Mouse (Mus musculus) left cerebral cortex, adult 2 months (tissue): ENCODE results near the gene Nup210. TPM values are rescaled to one million over a fixed set of nuclear protein-coding genes. Genes with fewer than 3 reads are reported as not detected.
"Not testable (repeated sequence)": the region's sequence is repeated elsewhere in the genome, so short reads cannot be mapped to it uniquely, and the experiment has no call there.

Experiments
- DNase-seq, 2 experiments: peaks; one replicate each; pipeline ENCODE4 v3.0.0; 2021 to 2022; ENCODE audit warnings: low spot score in 2 of 2, mixed read lengths in 1 of 2; ENCODE audit errors: extremely low spot score in 1 of 2
- H3K27ac ChIP-seq: fragments of 200-600 bp; 2 replicates; pipeline ENCODE4 v1.8.1; 2022
- H3K4me3 ChIP-seq: fragments of 200-600 bp; 2 replicates; pipeline ENCODE4 v1.8.1; 2022
- CTCF ChIP-seq: fragments of 200-600 bp; IDR thresholded peaks from 2 replicates; pipeline ENCODE4 v1.8.1; 2022; ENCODE audit warnings: antibody characterized with exemption, mild to moderate bottlenecking, moderate library complexity
- intact Hi-C: fragments of 180-260 bp; cut with DNase I; formaldehyde crosslinking; loops from one replicate; pipeline ENCODE4 v1.15.1; 2025
- total RNA-seq, 2 experiments: library from RNA; stranded (reverse); gene quantifications; 2 replicates each; pipeline ENCODE4 v1.2.3; 2021

The Nup210 gene
- total RNA-seq, 2 experiments from 2014 or later: 23.5 to 24.5 TPM

DNA sequence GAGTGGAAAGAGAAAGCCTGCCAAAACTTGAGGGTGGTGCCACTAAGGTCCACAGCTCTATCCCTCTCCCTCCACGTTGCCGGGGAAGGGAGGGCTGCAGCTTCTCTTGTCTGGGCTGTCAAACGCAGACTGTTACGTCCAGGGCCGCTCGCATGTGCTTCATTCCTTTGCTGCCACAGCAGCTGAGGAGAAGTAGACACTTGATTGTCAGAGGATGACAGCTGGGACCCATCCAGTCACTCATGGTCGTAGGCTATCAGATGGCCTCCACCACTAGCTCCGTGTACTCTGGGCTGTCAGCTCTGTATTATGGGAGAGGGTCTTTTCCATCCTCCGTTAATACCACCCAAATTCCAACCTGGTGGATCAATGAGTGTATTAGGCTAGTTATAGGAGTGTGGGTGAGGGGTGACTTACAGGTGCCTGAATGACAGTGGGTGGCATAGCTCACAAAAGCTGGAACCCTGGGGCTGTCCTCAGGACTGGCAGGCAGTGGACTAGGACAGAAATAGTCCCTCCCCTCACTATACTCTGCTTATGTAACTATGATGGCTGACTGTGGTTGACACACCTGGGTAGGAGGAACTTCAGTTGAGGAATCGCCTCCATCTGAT lies 20.8 kb upstream of the Nup210 start:
- Histone ChIP-seq H3K27ac (no peak overlapping the region), H3K4me3 (no peak overlapping the region)
- DNase-seq: no peak
- TF ChIP-seq CTCF: no peak
- intact Hi-C loops: loop anchor here (5.0 to 10.0 kb wide), 2 partner anchors 400 to 473 kb away; no protein-coding TSS in a partner anchor

GRCm38 (mm10) chr6:91130856-91131255 lies 14.2 kb upstream of the Nup210 start:
- intact Hi-C loops: loop anchor here (10.0 kb wide), 1 partner anchor 466 kb away; no protein-coding TSS in a partner anchor
- no peak for TF ChIP-seq CTCF
- no peak for DNase-seq
- Histone ChIP-seq H3K27ac (no peak overlapping the region), H3K4me3 (no peak overlapping the region)

DNA sequence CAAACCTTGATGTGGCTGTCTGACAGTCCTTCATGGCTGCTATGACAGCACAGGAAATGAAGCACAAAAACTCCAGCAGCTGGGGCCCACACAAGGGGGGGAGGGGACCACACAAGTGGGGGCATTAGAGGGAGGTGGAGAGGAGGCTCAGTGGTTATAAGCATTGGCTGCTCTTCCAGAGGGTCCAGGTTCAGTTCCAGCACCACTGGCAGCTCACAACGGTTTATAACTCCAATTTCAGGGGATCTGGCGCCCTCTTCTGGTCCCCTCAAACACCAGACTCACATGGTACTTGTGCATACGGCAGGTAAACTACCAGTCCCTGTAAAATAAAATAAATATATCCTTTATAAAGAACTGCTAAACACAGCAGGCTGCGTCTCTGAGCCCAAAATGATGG lies 12.4 kb upstream of the Nup210 start:
- DNase-seq: no peak
- Histone ChIP-seq H3K27ac (no peak overlapping the region), H3K4me3 (no peak overlapping the region)
- peak; percentile 31 for TF ChIP-seq CTCF
- intact Hi-C loops: no loop called here

DNA sequence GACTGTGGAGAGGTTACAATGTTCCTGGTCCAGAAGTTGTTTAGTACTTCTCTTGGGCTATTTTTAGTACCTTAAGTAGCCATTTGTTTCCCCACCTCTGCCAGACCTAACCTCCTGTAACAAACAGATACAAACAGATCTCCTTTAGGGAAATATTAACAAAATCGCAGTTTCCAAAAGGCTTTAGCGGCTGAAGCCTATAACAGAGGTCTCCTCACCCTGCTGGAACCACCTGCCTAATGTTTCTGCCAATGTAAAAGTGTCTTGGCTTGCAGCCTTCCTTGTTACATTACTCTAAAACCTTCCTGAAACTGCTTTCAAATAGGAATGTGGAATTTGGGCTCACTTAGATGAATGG lies 8.6 kb upstream of the Nup210 start:
- no peak overlapping the region for H3K27ac ChIP-seq
- TF ChIP-seq CTCF: no peak
- no peak for DNase-seq
- intact Hi-C loops: no loop called here
- H3K4me3 ChIP-seq: no peak overlapping the region

- Histone ChIP-seq H3K4me3 (no peak overlapping the region), H3K27ac (no peak overlapping the region)
- intact Hi-C loops: no loop called here
- no peak for DNase-seq
- TF ChIP-seq CTCF: no peak
Measured at GRCm38 (mm10) chr6:91124286-91125227, 7.9 kb upstream of the Nup210 start.

GRCm38 (mm10) chr6:91123453-91123852 lies 6.8 kb upstream of the Nup210 start:
- DNase-seq: no peak
- Histone ChIP-seq H3K27ac (no peak overlapping the region), H3K4me3 (no peak overlapping the region)
- no peak for TF ChIP-seq CTCF
- intact Hi-C loops: no loop called here

GRCm38 (mm10) chr6:91121089-91121488 lies 4.5 kb upstream of the Nup210 start:
- H3K27ac ChIP-seq, intact Hi-C loops, H3K4me3 ChIP-seq, DNase-seq: not testable (repeated sequence)

- Histone ChIP-seq H3K27ac (no peak overlapping the region), H3K4me3 (no peak overlapping the region)
- intact Hi-C loops: no loop called here
- no peak for TF ChIP-seq CTCF
- DNase-seq: no peak
Measured at GRCm38 (mm10) chr6:91120206-91120605, 3.6 kb upstream of the Nup210 start.

GRCm38 (mm10) chr6:91118526-91118925 lies 1.9 kb upstream of the Nup210 start:
- intact Hi-C loops: loop anchor here (5.0 kb wide), 1 partner anchor 131 kb away; the partner anchor contains the start of gene Iqsec1
- DNase-seq: no peak
- no peak for TF ChIP-seq CTCF
- H3K4me3 ChIP-seq: no peak overlapping the region
- H3K27ac ChIP-seq: no peak overlapping the region

- no peak for TF ChIP-seq CTCF
- Histone ChIP-seq H3K27ac (peak overlapping the region; percentile 53), H3K4me3 (peak overlapping the region; percentile 68)
- peak in 1 of 2 experiments; percentile 15 for DNase-seq
- intact Hi-C loops: loop anchor here (5.0 kb wide), 1 partner anchor 130 kb away; the partner anchor contains the start of gene Iqsec1
Measured at GRCm38 (mm10) chr6:91117149-91117548, 520 bp upstream of the Nup210 start.

DNA sequence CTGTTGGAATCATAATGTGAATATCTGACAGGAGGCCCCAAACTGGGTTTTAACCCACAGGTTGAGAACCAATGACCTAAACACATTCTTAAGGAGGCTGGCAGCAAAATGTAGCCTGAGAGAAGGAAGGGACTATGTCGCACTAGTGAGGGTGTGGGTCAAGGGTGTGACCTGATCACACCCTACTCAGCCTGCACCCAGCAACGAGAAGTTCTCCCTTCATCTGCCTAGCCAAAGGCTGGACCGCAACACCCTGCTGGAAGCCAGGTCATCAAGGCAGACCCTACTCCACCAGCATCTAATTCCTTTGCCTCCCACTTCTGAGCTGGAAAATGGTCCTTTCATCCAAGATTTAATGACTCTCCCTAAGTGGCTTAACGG lies 776 bp downstream of the Nup210 start:
- intact Hi-C loops: loop anchor here (5.0 kb wide), 1 partner anchor 129 kb away; the partner anchor contains the start of gene Iqsec1
- Histone ChIP-seq H3K4me3 (peak overlapping the region; percentile 68), H3K27ac (peak overlapping the region; percentile 95)
- TF ChIP-seq CTCF: no peak
- no peak for DNase-seq

GRCm38 (mm10) chr6:91115158-91115557 lies 1.5 kb downstream of the Nup210 start:
- intact Hi-C loops: loop anchor here (5.0 kb wide), 1 partner anchor 128 kb away; the partner anchor contains the start of gene Iqsec1
- no peak overlapping the region for H3K4me3 ChIP-seq
- H3K27ac ChIP-seq: no peak overlapping the region
- DNase-seq: no peak
- no peak for TF ChIP-seq CTCF
